Mouse (Mus musculus) heart, embryonic 10.5 days (tissue): ENCODE results near the gene Selenow. TPM values are rescaled to one million over a fixed set of nuclear protein-coding genes. Genes with fewer than 3 reads are reported as not detected.

Experiments used
- DNase-seq: peaks from one replicate; pipeline ENCODE4 v3.0.0-alpha.2; 2017; ENCODE audit warnings: low spot score
- H3K27ac ChIP-seq: fragments of 300-500 bp; sonication (generic); 2 replicates; pipeline ENCODE4 v1.5.1; 2016; ENCODE audit warnings: mild to moderate bottlenecking
- H3K27me3 ChIP-seq: fragments of 300-500 bp; sonication (generic); 2 replicates; pipeline ENCODE4 v1.6.1; 2016; ENCODE audit warnings: mild to moderate bottlenecking; ENCODE audit not compliant: poor library complexity, insufficient read depth, severe bottlenecking
- H3K36me3 ChIP-seq: fragments of 300-500 bp; sonication (generic); 2 replicates; pipeline ENCODE4 v1.6.1; 2016; ENCODE audit warnings: mild to moderate bottlenecking, moderate library complexity
- H3K4me1 ChIP-seq: fragments of 300-500 bp; sonication (generic); 2 replicates; pipeline ENCODE4 v1.6.1; 2016; ENCODE audit warnings: mild to moderate bottlenecking
- H3K4me3 ChIP-seq: fragments of 300-500 bp; sonication (generic); 2 replicates; pipeline ENCODE4 v1.5.1; 2016; ENCODE audit warnings: mild to moderate bottlenecking, moderate library complexity
- H3K9me3 ChIP-seq: fragments of 300-500 bp; sonication (generic); 2 replicates; pipeline ENCODE4 v1.6.1; 2016; ENCODE audit warnings: mild to moderate bottlenecking, moderate library complexity
- WGBS: fragments of 180-500 bp; shearing (Covaris S2); methylation state at CpG from one replicate; pipeline ENCODE4 v1.1.7; 2016; 5-methylcytosine and 5-hydroxymethylcytosine counted together
- polyA plus RNA-seq: library from polyadenylated mRNA; unstranded; fragments of >200 nt; fragmentation: Nextera tagmentation; extraction: Ambion mirVana; gene quantifications from 2 replicates; pipeline ENCODE4 v1.2.1, GENCODE M21; 2016

Gene Selenow
- 750 and 752 TPM in 2 replicates for polyA plus RNA-seq

DNA sequence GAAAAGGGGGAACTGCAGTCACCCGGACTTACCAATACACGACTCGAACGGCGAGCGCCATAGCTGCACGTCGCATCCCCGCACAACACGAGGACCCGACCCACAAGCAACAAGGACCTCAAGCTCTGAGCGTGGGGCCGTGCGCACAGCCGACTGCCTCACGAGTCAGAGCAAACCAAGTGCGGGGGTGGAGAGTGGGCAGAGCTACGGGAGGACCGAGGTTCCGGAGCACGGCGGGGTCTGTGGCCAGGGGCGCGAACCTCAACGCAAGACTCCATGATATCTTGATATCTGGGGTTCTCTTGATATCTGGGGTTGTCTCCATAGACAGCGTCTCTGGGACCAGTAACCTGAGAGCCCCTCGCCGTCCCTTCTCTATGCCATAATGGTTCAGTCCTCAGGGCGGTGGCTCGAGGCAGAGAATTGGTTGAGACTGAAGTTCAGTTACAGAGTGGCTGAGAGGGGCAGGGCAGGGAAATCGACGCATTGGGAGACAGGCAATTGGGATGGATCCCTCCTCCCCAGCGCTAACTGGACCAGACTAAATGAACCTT lies at the start of gene Selenow:
Selenow (minus strand) TSS at position 183 of the 554 bp plus-strand sequence.
- Histone ChIP-seq H3K27ac (peak within 1 kb of the TSS; percentile 97), H3K9me3 (no peaks in the 10 kb centered on the region), H3K4me3 (peak within 1 kb of the TSS; percentile 81), H3K36me3 (peaks cover 27% of the 10 kb centered on the region), H3K27me3 (no peaks in the 10 kb centered on the region; the same call in 1 of the 2 replicates), H3K4me1 (peaks cover 21% of the 10 kb centered on the region)
- DNase-seq = peak; percentile 97
- under 1% methylated on average over 33 of the region's 33 CpGs for WGBS

DNA sequence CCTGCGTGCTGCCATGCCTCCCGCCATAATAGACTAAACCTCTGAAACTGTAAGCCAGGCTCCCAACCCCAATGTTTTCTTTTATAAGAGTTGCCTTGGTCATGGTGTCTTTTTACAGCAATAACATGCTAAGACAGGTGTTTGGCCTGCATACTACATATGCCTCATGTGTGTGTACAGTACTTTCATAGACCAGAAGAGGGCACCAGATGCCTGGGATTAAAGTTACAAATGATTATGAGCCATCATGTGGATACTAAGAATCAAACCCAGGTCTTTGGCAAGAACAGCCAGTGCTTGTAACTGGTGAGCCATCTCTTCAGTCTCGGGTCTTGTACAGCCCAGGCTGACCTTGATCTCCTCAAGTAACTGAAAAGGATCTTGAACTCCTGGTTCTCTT lies 47.5 kb upstream of the Selenow start:
- Histone ChIP-seq H3K27me3 (no peaks in the 10 kb centered on the region), H3K4me1 (peaks cover 13% of the 10 kb centered on the region), H3K27ac (no peak overlapping the region), H3K9me3 (no peaks in the 10 kb centered on the region), H3K4me3 (no peak overlapping the region), H3K36me3 (peaks cover 47% of the 10 kb centered on the region)
- no peak for DNase-seq
- WGBS = 86% methylated on average over 3 of the region's 3 CpGs

DNA sequence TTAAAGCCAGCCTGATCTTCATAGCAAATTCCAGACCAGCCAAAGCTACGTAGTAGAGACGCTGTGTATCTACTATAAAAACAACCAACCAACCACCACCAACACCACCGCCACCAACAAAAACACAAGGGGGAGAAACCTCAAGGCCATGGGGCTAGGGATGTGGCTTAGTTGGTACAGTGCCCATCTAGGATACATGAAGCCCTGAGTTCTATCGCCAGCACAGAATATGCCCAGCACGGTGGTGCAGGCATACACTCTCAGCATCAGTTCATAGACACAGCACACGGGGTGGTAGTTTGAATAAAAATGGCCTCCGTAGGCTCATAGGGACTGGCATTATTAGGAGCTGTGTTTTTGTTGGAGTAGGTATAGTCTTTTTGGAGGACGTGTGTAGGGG lies 46.1 kb upstream of the Selenow start:
- Histone ChIP-seq H3K4me1 (peaks cover 24% of the 10 kb centered on the region), H3K4me3 (no peak overlapping the region), H3K27me3 (no peaks in the 10 kb centered on the region), H3K9me3 (no peaks in the 10 kb centered on the region), H3K36me3 (peaks cover 34% of the 10 kb centered on the region), H3K27ac (no peak overlapping the region)
- 88% methylated on average over 8 of the region's 8 CpGs for WGBS
- DNase-seq = no peak

DNA sequence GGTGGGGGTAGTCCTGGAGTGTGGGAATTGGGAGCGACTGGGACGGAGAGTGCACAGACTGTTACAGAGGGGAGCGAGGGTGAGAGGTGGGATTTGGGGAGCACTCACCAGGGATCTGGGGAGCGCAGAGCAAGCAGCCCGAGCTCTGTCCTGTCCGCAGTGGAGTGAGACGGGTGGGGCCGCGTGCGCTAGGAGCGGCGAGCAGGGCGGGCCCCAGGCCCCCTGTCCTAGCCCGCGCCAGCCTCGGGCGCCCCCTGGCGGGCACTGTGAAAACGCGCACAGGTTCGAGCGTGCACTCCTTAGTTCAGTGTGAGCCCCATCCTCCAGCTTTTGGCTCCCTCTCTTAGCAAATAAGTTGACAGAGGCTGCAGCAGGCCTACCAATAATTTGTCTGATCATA lies 45.1 kb upstream of the Selenow start, which contains the start of gene Ehd2:
Ehd2 (minus strand) TSS at position 256 of the 400 bp plus-strand sequence.
- no peaks in the 10 kb centered on the region for H3K27me3 ChIP-seq
- H3K27ac ChIP-seq = peak within 1 kb of the TSS; percentile 72
- 1% methylated on average over 22 of the region's 22 CpGs for whole genome bisulfite sequencing
- peak; percentile 89 for DNase-seq
- peaks cover 34% of the 10 kb centered on the region for H3K4me1 ChIP-seq
- peaks cover 24% of the 10 kb centered on the region for H3K36me3 ChIP-seq
- H3K4me3 ChIP-seq = peak within 1 kb of the TSS; percentile 56
- no peaks in the 10 kb centered on the region for H3K9me3 ChIP-seq

DNA sequence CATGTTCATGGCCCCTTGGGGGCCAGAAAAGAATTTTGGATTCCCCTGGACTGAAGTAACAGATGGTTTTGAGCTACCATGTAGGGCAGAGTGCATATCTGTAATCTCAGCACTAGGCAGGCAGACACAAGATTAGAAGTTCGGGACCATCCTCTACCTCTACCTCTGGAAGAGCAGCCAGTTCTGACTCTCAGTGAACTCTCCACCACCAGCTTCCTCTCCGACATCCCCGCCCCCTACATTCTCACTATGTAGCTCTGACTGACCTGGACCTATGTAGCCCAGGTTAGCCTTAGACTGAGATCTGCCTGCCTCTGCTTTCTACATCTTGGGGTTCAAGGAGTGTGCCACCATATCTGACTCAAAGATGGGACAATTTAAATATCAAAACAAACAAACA lies 44.3 kb upstream of the Selenow start:
- H3K4me3 ChIP-seq = peak overlapping the region; percentile 56
- H3K27ac ChIP-seq = no peak overlapping the region
- DNase-seq = no peak
- peaks cover 42% of the 10 kb centered on the region for H3K4me1 ChIP-seq
- H3K9me3 ChIP-seq = no peaks in the 10 kb centered on the region
- H3K27me3 ChIP-seq = no peaks in the 10 kb centered on the region
- 53% methylated on average over 3 of the region's 3 CpGs for WGBS
- H3K36me3 ChIP-seq = peaks cover 15% of the 10 kb centered on the region

DNA sequence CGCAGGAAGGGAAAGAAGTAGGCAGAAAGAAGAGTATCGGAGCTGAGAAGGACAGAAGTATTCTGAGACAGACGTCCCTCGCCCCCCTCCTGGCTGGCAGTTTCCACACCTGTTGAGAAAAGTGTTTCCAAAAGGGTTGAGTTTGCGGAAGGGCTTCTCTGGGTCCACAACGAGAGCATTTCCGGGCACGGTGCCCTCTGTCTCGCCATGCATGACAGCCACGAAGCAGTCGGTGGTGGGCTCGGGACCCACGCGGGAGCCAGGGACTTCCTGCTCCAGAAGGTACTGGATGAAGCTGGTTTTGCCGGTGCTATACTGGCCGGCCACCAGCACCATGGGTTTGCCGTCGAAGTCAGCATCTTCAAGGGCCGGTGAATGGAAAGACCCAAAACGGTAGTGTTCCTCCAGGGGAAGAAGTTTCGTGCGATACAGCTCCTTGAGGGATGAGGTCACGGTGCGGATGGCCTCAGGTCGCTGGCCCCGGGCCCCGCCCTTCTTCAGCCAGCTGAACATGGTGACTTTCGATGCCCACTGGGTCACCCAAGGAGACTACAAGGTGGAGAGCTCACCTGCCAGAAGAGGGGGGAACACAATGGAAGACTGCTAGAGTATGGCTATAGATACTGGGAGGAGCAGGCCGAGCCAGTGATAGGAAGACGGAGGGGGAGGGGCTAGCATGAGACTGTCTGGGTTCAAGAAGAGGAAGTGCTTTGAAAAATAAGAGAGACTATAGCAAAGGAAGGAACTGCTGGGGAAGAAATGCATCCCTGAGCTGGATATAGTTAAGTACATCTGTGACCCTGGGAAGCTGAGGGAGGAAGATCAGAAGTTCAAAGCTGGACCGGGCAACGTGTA lies 41.8 kb upstream of the Selenow start:
- H3K4me1 ChIP-seq = peaks cover 52% of the 10 kb centered on the region
- H3K27me3 ChIP-seq = no peaks in the 10 kb centered on the region
- WGBS = 76% methylated on average over 32 of the region's 32 CpGs
- peak overlapping the region; percentile 24; the same call in 1 of the 2 replicates for H3K27ac ChIP-seq
- H3K36me3 ChIP-seq = 0 out of 2 replicates have a peak, but pooled peaks cover 5% of the 10 kb centered on the region
- no peak overlapping the region for H3K4me3 ChIP-seq
- no peak for DNase-seq
- no peaks in the 10 kb centered on the region for H3K9me3 ChIP-seq

DNA sequence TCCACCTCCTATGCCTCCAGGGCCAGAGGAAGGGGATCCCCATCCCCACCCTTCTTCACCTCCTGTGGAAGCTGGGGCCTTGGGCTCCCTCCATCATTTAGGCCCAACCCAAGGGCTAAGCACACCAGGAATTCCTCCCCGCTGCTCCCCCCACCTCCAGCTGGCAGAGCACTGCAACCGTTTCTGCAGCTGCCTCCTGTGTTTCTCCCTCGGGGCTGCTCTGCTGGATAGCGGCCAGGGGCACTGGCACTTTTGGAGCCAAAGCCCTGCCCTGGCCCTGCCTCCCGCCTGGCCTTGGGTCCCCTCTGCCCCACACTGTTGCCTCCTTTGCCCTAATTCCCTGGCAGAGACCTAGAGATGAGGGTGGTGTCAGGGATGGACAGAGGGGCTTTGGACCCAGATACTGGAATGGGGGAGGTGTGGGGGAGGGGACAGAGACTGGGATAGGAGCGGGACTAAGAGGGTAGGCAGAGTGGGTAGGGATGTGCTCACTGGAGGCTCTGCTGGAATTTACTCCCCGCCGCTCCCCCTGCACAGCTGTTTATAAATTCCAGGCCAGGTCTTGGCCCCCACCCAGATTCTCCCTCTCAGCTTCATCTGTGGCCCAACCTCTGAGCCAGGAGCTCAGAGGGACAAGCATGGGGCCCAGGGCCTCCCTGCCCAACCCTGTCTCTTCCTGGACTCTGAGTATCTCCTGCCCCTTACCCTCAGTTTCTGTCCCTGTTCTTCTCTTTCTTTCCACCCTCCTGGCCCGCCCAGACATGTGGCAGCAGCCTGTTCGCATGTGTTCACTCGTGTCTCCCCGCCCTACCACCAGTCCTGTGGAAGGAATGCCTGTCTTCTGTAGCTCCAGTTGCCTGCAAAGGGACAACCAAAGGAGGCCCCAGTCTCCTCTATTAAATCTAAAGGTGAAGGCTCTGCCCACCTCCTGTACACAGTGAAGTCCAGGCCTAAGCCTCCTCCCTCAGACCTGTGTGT lies 40.4 kb upstream of the Selenow start:
- WGBS = 25% methylated on average over 12 of the region's 12 CpGs
- H3K9me3 ChIP-seq = no peaks in the 10 kb centered on the region
- H3K36me3 ChIP-seq = peaks cover 16% of the 10 kb centered on the region; the same call in 1 of the 2 replicates
- peak overlapping the region; percentile 20; the same call in 1 of the 2 replicates for H3K4me3 ChIP-seq
- peaks cover 52% of the 10 kb centered on the region for H3K4me1 ChIP-seq
- H3K27me3 ChIP-seq = no peaks in the 10 kb centered on the region
- peak overlapping the region; percentile 65 for H3K27ac ChIP-seq
- no peak for DNase-seq

DNA sequence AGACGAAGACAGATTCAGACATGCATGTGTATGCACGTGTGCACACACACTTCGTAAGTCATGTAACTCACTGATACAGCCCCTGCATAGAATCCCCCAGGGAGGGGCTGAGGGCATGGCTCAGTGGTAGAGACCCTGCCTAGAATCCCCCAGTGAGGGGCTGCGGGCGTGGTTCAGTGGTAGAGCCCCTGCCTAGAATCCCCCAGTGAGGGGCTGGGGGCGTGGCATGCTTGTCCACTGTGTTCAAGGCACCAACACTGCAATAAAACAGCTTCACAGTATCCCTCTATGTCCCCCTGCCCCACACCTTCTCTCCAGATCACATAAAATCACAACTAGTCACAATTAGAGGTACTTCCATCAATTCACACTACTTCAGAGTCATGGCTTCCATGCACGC lies 39.6 kb upstream of the Selenow start:
- peaks cover 24% of the 10 kb centered on the region for H3K36me3 ChIP-seq
- H3K27ac ChIP-seq = peak overlapping the region; percentile 65; the same call in 1 of the 2 replicates
- H3K27me3 ChIP-seq = no peaks in the 10 kb centered on the region
- H3K9me3 ChIP-seq = no peaks in the 10 kb centered on the region
- no peak for DNase-seq
- 86% methylated on average over 7 of the region's 7 CpGs for WGBS
- peaks cover 44% of the 10 kb centered on the region for H3K4me1 ChIP-seq
- H3K4me3 ChIP-seq = no peak overlapping the region

DNA sequence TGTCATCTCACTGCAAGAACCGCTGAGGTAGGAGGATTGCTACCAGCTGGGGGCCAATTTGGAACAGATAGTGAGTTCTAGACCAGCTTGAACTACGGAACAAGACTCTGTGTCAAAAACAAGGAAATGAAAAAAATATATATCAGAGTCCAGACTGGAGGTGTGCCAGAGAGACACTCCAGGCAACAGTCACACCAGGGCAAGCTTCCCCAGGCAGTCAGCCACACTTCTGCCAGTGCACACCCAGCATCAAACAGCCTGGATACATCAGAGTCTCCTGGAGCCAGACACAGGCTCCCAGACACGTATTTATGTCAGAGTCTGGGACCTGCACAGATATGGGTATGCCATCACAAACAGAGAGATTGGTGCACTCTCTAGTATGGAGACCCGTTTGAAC lies 39.0 kb upstream of the Selenow start:
- Histone ChIP-seq H3K4me3 (no peak overlapping the region), H3K27me3 (no peaks in the 10 kb centered on the region), H3K4me1 (peaks cover 44% of the 10 kb centered on the region), H3K27ac (no peak overlapping the region), H3K36me3 (peaks cover 28% of the 10 kb centered on the region), H3K9me3 (no peaks in the 10 kb centered on the region)
- DNase-seq = no peak
- WGBS = 57% methylated on average over 4 of the region's 4 CpGs

DNA sequence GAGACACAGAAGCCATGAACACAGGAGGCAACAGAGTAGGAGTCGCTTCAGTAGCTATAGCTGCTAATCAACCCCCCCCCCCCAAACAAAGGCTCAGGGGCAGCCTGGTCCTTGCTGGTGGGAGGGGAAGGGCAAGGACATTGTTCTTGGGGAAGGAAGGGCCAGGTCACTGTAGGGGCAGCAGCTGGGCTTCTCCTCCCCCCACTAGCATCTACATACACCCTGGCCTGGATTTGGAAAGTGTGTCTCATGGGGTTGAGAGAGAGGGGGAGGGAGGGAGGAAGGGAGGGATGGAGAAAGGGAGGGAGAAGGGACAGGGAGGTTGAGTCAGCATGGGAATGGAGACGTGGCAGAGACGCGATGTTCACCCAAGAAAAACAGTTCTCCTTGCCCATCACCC lies 38.5 kb upstream of the Selenow start:
- Histone ChIP-seq H3K4me1 (peaks cover 48% of the 10 kb centered on the region), H3K9me3 (no peaks in the 10 kb centered on the region), H3K27me3 (no peaks in the 10 kb centered on the region), H3K27ac (no peak overlapping the region), H3K36me3 (peaks cover 28% of the 10 kb centered on the region), H3K4me3 (no peak overlapping the region)
- 45% methylated on average over 4 of the region's 4 CpGs for WGBS
- DNase-seq = no peak

DNA sequence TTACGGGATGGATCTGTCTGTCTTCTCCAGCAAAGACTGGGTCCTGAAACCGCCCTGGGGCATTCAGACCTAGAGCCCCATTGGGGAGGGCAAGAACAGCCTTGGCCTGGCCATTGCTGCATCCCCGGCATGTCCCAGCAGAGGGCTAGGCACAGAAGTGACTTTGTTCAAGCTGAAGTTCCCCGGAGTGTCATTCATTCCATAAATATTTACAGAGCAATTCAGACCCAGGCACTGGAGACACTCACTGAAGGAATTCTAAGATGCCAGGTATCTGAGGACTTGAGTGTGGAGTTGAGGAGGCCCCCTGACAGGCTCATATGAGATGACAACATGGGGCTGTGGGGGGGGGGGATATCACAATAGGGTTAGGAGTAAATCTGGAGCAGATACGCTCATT lies 33.9 kb upstream of the Selenow start:
- peaks cover 30% of the 10 kb centered on the region for H3K4me1 ChIP-seq
- DNase-seq = no peak
- no peaks in the 10 kb centered on the region for H3K27me3 ChIP-seq
- H3K27ac ChIP-seq = peak overlapping the region; percentile 73; the same call in 1 of the 2 replicates
- peaks cover 42% of the 10 kb centered on the region for H3K36me3 ChIP-seq
- WGBS = 59% methylated on average over 5 of the region's 5 CpGs
- 0 out of 2 replicates have a peak, but pooled peaks cover 4% of the 10 kb centered on the region for H3K9me3 ChIP-seq
- no peak overlapping the region for H3K4me3 ChIP-seq

DNA sequence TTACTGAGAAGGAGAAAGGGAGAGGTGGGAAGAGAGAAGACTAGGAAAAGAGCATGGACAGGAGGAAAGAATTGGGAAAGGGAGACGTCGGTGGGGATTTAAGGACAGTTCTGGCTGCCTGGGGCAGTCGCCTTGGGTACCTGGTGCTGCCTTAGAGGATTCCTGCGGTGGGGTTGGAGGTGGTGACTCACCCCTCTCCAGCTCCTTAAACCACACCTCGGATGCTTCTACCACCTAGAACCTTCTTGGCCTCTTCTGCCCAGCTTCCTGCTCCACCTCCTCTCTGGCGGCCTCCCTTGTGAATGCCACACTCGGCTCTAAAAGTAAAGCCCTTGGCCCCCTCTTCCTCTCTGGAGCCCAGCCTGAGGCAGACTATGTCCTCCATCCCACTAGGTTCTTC lies 33.3 kb upstream of the Selenow start:
- DNase-seq = no peak
- WGBS = 14% methylated on average over 7 of the region's 7 CpGs
- peaks cover 42% of the 10 kb centered on the region for H3K36me3 ChIP-seq

More for the DNA sequence above, 33.3 kb upstream of the Selenow start:
- peak overlapping the region; percentile 55 for H3K4me3 ChIP-seq
- H3K27me3 ChIP-seq = no peaks in the 10 kb centered on the region
- 0 out of 2 replicates have a peak, but pooled peaks cover 4% of the 10 kb centered on the region for H3K9me3 ChIP-seq
- peaks cover 24% of the 10 kb centered on the region for H3K4me1 ChIP-seq
- H3K27ac ChIP-seq = peak overlapping the region; percentile 73
